ENCODE assay signal across 19 mouse cellular contexts in genomic region chr1:169421671-169422070, GRCm38 (mm10).
DNase-seq lines count a peak whose midpoint lies in the region; ATAC-seq and TF ChIP-seq lines count a peak whose summit lies in the region.
"Had no signal": no experiment of that assay in that cellular context is flagged by ENCODE, and none has a peak within 500 bp of the region (broad histone marks: within the 10 kb centered on the region; RNA-seq: fewer than 3 reads in every experiment).

No protein-coding gene starts in this region.

- no peak overlapping the region for H3K9ac ChIP-seq in forebrain, embryonic 14.5 days (ENCODE audit: low read length)
- no peak overlapping the region for H3K9ac ChIP-seq in forebrain, embryonic 12.5 days
- H3K9ac ChIP-seq in forebrain, postnatal 0 days = no peak overlapping the region
- H3K9ac ChIP-seq: kidney, embryonic 15.5 days; liver, embryonic 12.5 days had no signal

- peak; percentile 49 for DNase-seq in forebrain, embryonic 14.5 days (ENCODE audit: low spot score)
- DNase-seq in layer of hippocampus, adult 2 months (ENCODE audit: low spot score in 2 of 2) = no peak
- no peak for DNase-seq in layer of hippocampus, postnatal 25 days (ENCODE audit: extremely low spot score in 1 of 2, low spot score in 1 of 2)
- peak; percentile 10 for DNase-seq in right cerebral cortex, adult 18-20 months
- no peak for DNase-seq in right cerebral cortex, adult 2 months (ENCODE audit: low spot score in 2 of 2)
- peak; percentile 60 for DNase-seq in forebrain, postnatal 0 days
- no peak for DNase-seq in thymus, postnatal 10 days (ENCODE audit: low spot score in 2 of 2)
- DNase-seq: adrenal gland, adult 2 months; embryo, embryonic 11 days; kidney, postnatal 4 days; lung, adult 2 months; lung, postnatal 36 days; thymus, postnatal 36 days had no signal

- no peaks in the 10 kb centered on the region for H3K27me3 ChIP-seq in forebrain, embryonic 14.5 days (replicated peaks; ENCODE audit: control insufficient read depth, insufficient read depth, low read length)
- no peaks in the 10 kb centered on the region for H3K27me3 ChIP-seq in forebrain, embryonic 12.5 days
- no peaks in the 10 kb centered on the region for H3K27me3 ChIP-seq in forebrain, postnatal 0 days (ENCODE audit: insufficient read depth, low read length)
- H3K27me3 ChIP-seq: kidney, embryonic 15.5 days; liver, embryonic 12.5 days had no signal

- H3K4me1 ChIP-seq in forebrain, embryonic 14.5 days (ENCODE audit: control insufficient read depth, insufficient read depth, low read length) = no peaks in the 10 kb centered on the region
- H3K4me1 ChIP-seq in forebrain, embryonic 12.5 days = no peaks in the 10 kb centered on the region
- H3K4me1 ChIP-seq in forebrain, postnatal 0 days (ENCODE audit: insufficient read depth) = no peaks in the 10 kb centered on the region
- H3K4me1 ChIP-seq: kidney, embryonic 15.5 days; liver, embryonic 12.5 days; midbrain, embryonic 10.5 days had no signal

- no peaks in the 10 kb centered on the region for H3K9me3 ChIP-seq in forebrain, embryonic 14.5 days (replicated peaks; ENCODE audit: control insufficient read depth, low read length)
- H3K9me3 ChIP-seq in forebrain, embryonic 12.5 days = no peaks in the 10 kb centered on the region
- no peaks in the 10 kb centered on the region for H3K9me3 ChIP-seq in forebrain, postnatal 0 days (ENCODE audit: low read length)
- H3K9me3 ChIP-seq: heart, embryonic 10.5 days; kidney, embryonic 15.5 days; liver, embryonic 12.5 days; midbrain, embryonic 10.5 days had no signal

- no peak for ATAC-seq in forebrain, embryonic 14.5 days
- ATAC-seq in forebrain, embryonic 12.5 days (ENCODE audit: low FRiP score) = no peak
- peak; percentile 85 for ATAC-seq in forebrain, postnatal 0 days
- ATAC-seq: inflammation-experienced regulatory T-cells, adult 6 months; liver, embryonic 12.5 days had no signal

- no peak for TF ChIP-seq CTCF in layer of hippocampus, adult 2 months (conservative IDR thresholded peaks at IDR 0.05)
- no peak for TF ChIP-seq CTCF in forebrain, postnatal 0 days (IDR thresholded peaks at IDR 0.05; ENCODE audit: low read depth)

- H3K4me3 ChIP-seq in forebrain, embryonic 14.5 days (ENCODE audit: low read depth, low read length) = no peak overlapping the region
- no peak overlapping the region for H3K4me3 ChIP-seq in forebrain, embryonic 12.5 days (replicated peaks)
- H3K4me3 ChIP-seq in layer of hippocampus, adult 2 months = no peak overlapping the region
- H3K4me3 ChIP-seq in forebrain, postnatal 0 days (ENCODE audit: low read depth, low read length) = no peak overlapping the region
- H3K4me3 ChIP-seq: heart, embryonic 10.5 days; kidney, embryonic 15.5 days; liver, embryonic 12.5 days; midbrain, embryonic 10.5 days had no signal

- no peak overlapping the region for H3K27ac ChIP-seq in forebrain, embryonic 14.5 days (ENCODE audit: low read depth, low read length)
- H3K27ac ChIP-seq in forebrain, embryonic 12.5 days = no peak overlapping the region
- peak overlapping the region; percentile 69 for H3K27ac ChIP-seq in layer of hippocampus, adult 2 months
- H3K27ac ChIP-seq in forebrain, postnatal 0 days (ENCODE audit: low read depth, low read length) = no peak overlapping the region
- H3K27ac ChIP-seq: heart, embryonic 10.5 days; kidney, embryonic 15.5 days; liver, embryonic 12.5 days; midbrain, embryonic 10.5 days had no signal

- H3K4me2 ChIP-seq in forebrain, embryonic 14.5 days (ENCODE audit: low read length) = no peak overlapping the region
- H3K4me2 ChIP-seq in forebrain, embryonic 12.5 days = no peak overlapping the region
- H3K4me2 ChIP-seq in forebrain, postnatal 0 days (ENCODE audit: low read depth) = no peak overlapping the region
- H3K4me2 ChIP-seq: kidney, embryonic 15.5 days; liver, embryonic 12.5 days had no signal

- H3K36me3 ChIP-seq in forebrain, embryonic 14.5 days (ENCODE audit: control insufficient read depth, insufficient read depth, low read length) = no peaks in the 10 kb centered on the region
- no peaks in the 10 kb centered on the region for H3K36me3 ChIP-seq in forebrain, embryonic 12.5 days (replicated peaks)
- no peaks in the 10 kb centered on the region for H3K36me3 ChIP-seq in forebrain, postnatal 0 days (ENCODE audit: insufficient read depth)
- H3K36me3 ChIP-seq: heart, embryonic 10.5 days; kidney, embryonic 15.5 days; liver, embryonic 12.5 days; midbrain, embryonic 10.5 days had no signal

- WGBS in forebrain, embryonic 14.5 days = 52% methylated on average over 1 of the region's 1 CpGs
- WGBS in forebrain, embryonic 12.5 days = 59% methylated on average over 1 of the region's 1 CpGs
- 24% methylated on average over 1 of the region's 1 CpGs for WGBS in forebrain, postnatal 0 days

Comparison
In these comparisons a context has a peak if more than half of its experiments do, and no peak if none do; other contexts are left out.
1. DNase-seq: peak in forebrain, embryonic 14.5 days (single experiment), right cerebral cortex, adult 18-20 months (single experiment) and forebrain, postnatal 0 days (single experiment); none in layer of hippocampus, adult 2 months (0 of 2), layer of hippocampus, postnatal 25 days (0 of 2), right cerebral cortex, adult 2 months (0 of 2) and thymus, postnatal 10 days (0 of 2).